Mouse (Mus musculus): ENCODE data around the gene Rad51b.

Rad51b gene

GRCm38 (mm10) chr12:79762570-79763275, 465.6 kb downstream of the Rad51b start:
- no peak for DNase-seq (ENCODE audit: low spot score in 2 of 2)

- DNase-seq (ENCODE audit: low spot score in 2 of 2): no peak
These were observed 469.0 kb downstream of the Rad51b start for GRCm38 (mm10) chr12:79766116-79766515.

- no peak for DNase-seq (ENCODE audit: low spot score in 2 of 2)
These were observed 471.8 kb downstream of the Rad51b start for GRCm38 (mm10) chr12:79768741-79769322.

- DNase-seq (ENCODE audit: low spot score in 2 of 2): no peak
These were observed 472.7 kb downstream of the Rad51b start for GRCm38 (mm10) chr12:79769763-79770162.

- DNase-seq (ENCODE audit: low spot score in 2 of 2): no peak
These were observed 474.1 kb downstream of the Rad51b start for GRCm38 (mm10) chr12:79771194-79771593.

GRCm38 (mm10) chr12:79771741-79772140, 474.7 kb downstream of the Rad51b start:
- no peak for DNase-seq (ENCODE audit: low spot score in 2 of 2)

GRCm38 (mm10) chr12:79773246-79773645, 476.2 kb downstream of the Rad51b start:
- no peak for DNase-seq (ENCODE audit: low spot score in 2 of 2)

- DNase-seq (ENCODE audit: low spot score in 2 of 2): no peak
These were observed 477.5 kb downstream of the Rad51b start for GRCm38 (mm10) chr12:79774571-79774970.

- DNase-seq (ENCODE audit: low spot score in 2 of 2): no peak
These were observed 479.7 kb downstream of the Rad51b start for GRCm38 (mm10) chr12:79776828-79777227.

GRCm38 (mm10) chr12:79780745-79781144, 483.7 kb downstream of the Rad51b start:
- no peak for DNase-seq (ENCODE audit: low spot score in 2 of 2)

GRCm38 (mm10) chr12:79781788-79782187, 484.7 kb downstream of the Rad51b start:
- DNase-seq (ENCODE audit: low spot score in 2 of 2): no peak

GRCm38 (mm10) chr12:79782444-79783117, 485.5 kb downstream of the Rad51b start:
- no peak for DNase-seq (ENCODE audit: low spot score in 2 of 2)

GRCm38 (mm10) chr12:79784159-79784558, 487.1 kb downstream of the Rad51b start:
- no peak for DNase-seq (ENCODE audit: low spot score in 2 of 2)

GRCm38 (mm10) chr12:79785691-79786090, 488.6 kb downstream of the Rad51b start:
- no peak for DNase-seq (ENCODE audit: low spot score in 2 of 2)

GRCm38 (mm10) chr12:79787538-79787937, 490.5 kb downstream of the Rad51b start:
- DNase-seq (ENCODE audit: low spot score in 2 of 2): no peak

GRCm38 (mm10) chr12:79788340-79788739, 491.3 kb downstream of the Rad51b start:
- DNase-seq (ENCODE audit: low spot score in 2 of 2): no peak

- no peak for DNase-seq (ENCODE audit: low spot score in 2 of 2)
These were observed 492.4 kb downstream of the Rad51b start for GRCm38 (mm10) chr12:79789481-79789880.

- DNase-seq (ENCODE audit: low spot score in 2 of 2): no peak
These were observed 496.3 kb downstream of the Rad51b start for GRCm38 (mm10) chr12:79793382-79793781.

- DNase-seq (ENCODE audit: low spot score in 2 of 2): no peak
These were observed 497.7 kb downstream of the Rad51b start for GRCm38 (mm10) chr12:79794802-79795201.

GRCm38 (mm10) chr12:79796260-79796659, 499.2 kb downstream of the Rad51b start:
- no peak for DNase-seq (ENCODE audit: low spot score in 2 of 2)

- no peak for DNase-seq (ENCODE audit: low spot score in 2 of 2)
These were observed 500.0 kb downstream of the Rad51b start for GRCm38 (mm10) chr12:79796823-79797821.

GRCm38 (mm10) chr12:79798488-79798887, 501.4 kb downstream of the Rad51b start:
- no peak for DNase-seq (ENCODE audit: low spot score in 2 of 2)
